16 mouse cellular contexts compared by ENCODE assay signal in the genomic region with DNA sequence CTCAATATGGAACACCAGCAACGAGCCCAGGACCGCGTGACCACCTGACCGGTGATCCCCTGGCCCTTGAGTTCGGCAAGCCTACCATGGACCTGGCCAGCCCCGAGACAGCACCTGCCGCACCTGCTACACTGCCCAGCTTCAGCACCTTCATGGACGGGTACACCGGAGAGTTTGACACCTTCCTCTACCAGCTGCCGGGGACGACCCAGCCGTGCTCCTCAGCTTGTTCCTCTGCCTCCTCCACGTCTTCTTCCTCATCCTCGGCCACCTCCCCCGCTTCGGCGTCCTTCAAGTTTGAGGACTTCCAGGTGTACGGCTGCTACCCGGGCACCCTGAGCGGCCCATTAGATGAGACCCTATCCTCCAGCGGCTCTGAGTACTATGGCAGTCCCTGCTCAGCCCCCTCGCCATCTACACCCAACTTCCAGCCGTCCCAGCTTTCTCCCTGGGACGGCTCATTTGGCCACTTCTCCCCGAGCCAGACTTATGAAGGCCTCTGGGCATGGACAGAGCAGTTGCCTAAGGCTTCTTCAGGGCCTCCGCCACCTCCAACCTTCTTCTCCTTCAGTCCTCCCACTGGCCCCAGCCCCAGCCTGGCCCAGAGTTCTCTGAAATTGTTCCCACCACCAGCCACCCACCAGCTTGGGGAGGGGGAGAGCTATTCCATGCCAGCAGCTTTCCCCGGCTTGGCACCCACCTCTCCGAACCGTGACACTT. TPM values are rescaled to one million over a fixed set of nuclear protein-coding genes. Genes with fewer than 3 reads are reported as not detected.
"Had no signal": no experiment of that assay in that cellular context is flagged by ENCODE, and none has a peak within 500 bp of the region (broad histone marks: within the 10 kb centered on the region; RNA-seq: fewer than 3 reads in every experiment).

No protein-coding gene starts in this region.

- H3K27me3 ChIP-seq: lung, embryonic 15.5 days had no signal

- H3K4me3 ChIP-seq: lung, embryonic 15.5 days; megakaryocyte, embryonic 14.5 days; midbrain, embryonic 10.5 days; midbrain, embryonic 13.5 days; myocyte had no signal

- DNase-seq: kidney, adult 18-20 months; kidney, postnatal 25 days; lung, adult 18-20 months; lung, postnatal 10 days; lung, postnatal 36 days; retina, postnatal 1 day; thymus, adult 18-20 months; thymus, postnatal 25 days had no signal

- H3K27ac ChIP-seq: kidney, postnatal 0 days; liver, embryonic 14.5 days; lung, embryonic 15.5 days; midbrain, embryonic 10.5 days; midbrain, embryonic 13.5 days had no signal

- H3K9ac ChIP-seq: liver, embryonic 14.5 days; lung, embryonic 15.5 days; midbrain, embryonic 13.5 days had no signal

RNA-seq across cellular contexts. Expression of gene 6030408B16Rik, which starts 22.8 kb away (rescaled TPM):
- polyA plus RNA-seq: large intestine, adult 2 months had no signal
